Mouse (Mus musculus) lung, postnatal 0 days (tissue): Measurements from ENCODE around the gene Igsf3.

Experiments used
- CTCF ChIP-seq: IDR thresholded peaks from 2 replicates; pipeline ENCODE4 v1.5.1; 2016; ENCODE audit warnings: antibody characterized with exemption, mild to moderate bottlenecking
- EP300 ChIP-seq: IDR thresholded peaks from 2 replicates; pipeline ENCODE4 v1.6.1; 2016; ENCODE audit warnings: antibody characterized with exemption, mild to moderate bottlenecking, control low read depth

DNA sequence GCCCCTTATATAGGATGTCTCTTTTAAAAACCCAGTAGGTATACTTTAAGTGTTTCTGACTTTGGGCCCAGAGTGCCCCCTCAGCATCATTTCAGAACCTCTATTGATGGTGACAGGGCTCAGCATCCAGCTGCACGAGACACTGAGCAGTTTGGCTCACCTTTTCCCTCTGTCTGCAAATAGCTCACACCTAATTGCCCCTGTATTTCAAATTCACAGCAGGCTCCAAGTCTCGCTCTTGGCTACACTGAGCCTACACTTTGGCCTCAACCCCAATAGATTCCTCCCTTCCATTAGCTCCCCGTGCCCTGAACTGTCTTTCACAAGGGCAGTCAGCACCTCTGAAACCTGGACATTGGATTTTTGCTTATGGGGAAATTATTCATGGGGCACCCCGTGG lies 26.5 kb upstream of the Igsf3 start:
- TF ChIP-seq CTCF, result no peak
- no peak for TF ChIP-seq EP300
